Mouse (Mus musculus) adipose tissue, adult 10 weeks (tissue): ENCODE measurements around the gene Uhrf2. TPM values are rescaled to one million over a fixed set of nuclear protein-coding genes. Genes with fewer than 3 reads are reported as not detected.

Experiments
- polyA plus RNA-seq: library from polyadenylated mRNA; stranded (reverse); fragments of 350-450 nt; fragmentation: Illumina TruSeq; extraction: RNeasy Lipid Tissue Mini Kit (QIAGEN cat#74804); gene quantifications from one replicate; pipeline ENCODE4 v1.2.3, GENCODE M21; 2014; ENCODE audit warnings: low read depth, low replicate concordance

Uhrf2 gene
- 52.2 TPM for polyA plus RNA-seq

GRCm38 (mm10) chr19:30029894-30030635 lies at the start of gene Uhrf2:
Gene Uhrf2 (plus strand): TSS chr19:30030513.

GRCm38 (mm10) chr19:30003621-30004020 lies 26.7 kb upstream of the Uhrf2 start, which contains the start of gene Trpd52l3:
Gene Trpd52l3 (plus strand): TSS chr19:30003790.

Other genes with a start within 250 kb of the Uhrf2 start
- gene 9930021J03Rik, start 224.5 kb upstream of the Uhrf2 start, polyA plus RNA-seq, result 11.1 TPM
- gene Ranbp6, start 217.5 kb upstream of the Uhrf2 start, polyA plus RNA-seq, result 9.6 TPM
- gene Il33, start 105.4 kb upstream of the Uhrf2 start, polyA plus RNA-seq, result 25.5 TPM
- gene Trpd52l3, start 26.7 kb upstream of the Uhrf2 start, polyA plus RNA-seq, result 1.2 TPM
- gene Gldc, start 144.9 kb downstream of the Uhrf2 start, polyA plus RNA-seq, result 43.9 TPM
- not detected for gene Mbl2, start 202.4 kb downstream of the Uhrf2 start, polyA plus RNA-seq